Mouse (Mus musculus): ENCODE results near the gene Atp6ap1l. TPM values are rescaled to one million over a fixed set of nuclear protein-coding genes. Genes with fewer than 3 reads are reported as not detected.
"Not testable (repeated sequence)": the region's sequence is repeated elsewhere in the genome, so short reads cannot be mapped to it uniquely, and the experiment has no call there.

The Atp6ap1l gene
- 1 to 10 TPM in 1 of 2 experiments, under 1 TPM in 1; 0.57 to 1.0 TPM for total RNA-seq (2021)
- polyA plus RNA-seq (2012; rRNA removed): 1.2 and 2.3 TPM in 2 replicates
- long read RNA-seq: 0 reads

GRCm38 (mm10) chr13:90905176-90905575 lies at the start of gene Atp6ap1l:
Gene Atp6ap1l, minus strand, starts transcription at chr13:90905355.
- no peak for DNase-seq
- H3K4me3 ChIP-seq: no peak within 1 kb of the TSS
- H3K36me3 ChIP-seq (ENCODE audit: control insufficient read depth, insufficient read depth, low read length): no peaks in the 10 kb centered on the region
- H3K9ac ChIP-seq (ENCODE audit: low read depth, low read length): no peak within 1 kb of the TSS
- no peaks in the 10 kb centered on the region for H3K79me2 ChIP-seq (replicated peaks; ENCODE audit: control insufficient read depth, insufficient read depth, low read length)
- no peak within 1 kb of the TSS for H3K27ac ChIP-seq
- 78% methylated on average over 5 of the region's 5 CpGs for WGBS
- no peaks in the 10 kb centered on the region; the same call in 1 of the 2 replicates for H3K4me1 ChIP-seq (ENCODE audit: control insufficient read depth, insufficient read depth, low read length)
- intact Hi-C loops (cut with DNase I): no loop called here
- TF ChIP-seq CTCF (IDR thresholded peaks at IDR 0.05): no peak
- no peak for TF ChIP-seq EP300 (IDR thresholded peaks at IDR 0.05; ENCODE audit: insufficient read depth, low read depth, low read length)
- TF ChIP-seq POLR2A (IDR thresholded peaks at IDR 0.05; ENCODE audit: insufficient read depth, low read depth, low read length): no peak
- H3K27me3 ChIP-seq (ENCODE audit: control insufficient read depth, insufficient read depth, low read length): no peaks in the 10 kb centered on the region

GRCm38 (mm10) chr13:90939600-90939999 lies 34.4 kb upstream of the Atp6ap1l start:
- Histone ChIP-seq H3K27me3 (ENCODE audit: control insufficient read depth, insufficient read depth, low read length) (no peaks in the 10 kb centered on the region), H3K4me3 (no peak overlapping the region), H3K36me3 (ENCODE audit: control insufficient read depth, insufficient read depth, low read length) (no peaks in the 10 kb centered on the region), H3K27ac (no peak overlapping the region), H3K9ac (ENCODE audit: low read depth, low read length) (no peak overlapping the region), H3K79me2 (replicated peaks; ENCODE audit: control insufficient read depth, insufficient read depth, low read length) (no peaks in the 10 kb centered on the region), H3K4me1 (ENCODE audit: control insufficient read depth, insufficient read depth, low read length) (no peaks in the 10 kb centered on the region)
- no peak for TF ChIP-seq CTCF (IDR thresholded peaks at IDR 0.05)
- TF ChIP-seq POLR2A (IDR thresholded peaks at IDR 0.05; ENCODE audit: insufficient read depth, low read depth, low read length): no peak
- TF ChIP-seq EP300 (IDR thresholded peaks at IDR 0.05; ENCODE audit: insufficient read depth, low read depth, low read length): no peak
- DNase-seq: no peak
- 83% methylated on average over 5 of the region's 5 CpGs for WGBS
- intact Hi-C loops (cut with DNase I): no loop called here

- no peaks in the 10 kb centered on the region for H3K79me2 ChIP-seq (replicated peaks; ENCODE audit: control insufficient read depth, insufficient read depth, low read length)
- H3K36me3 ChIP-seq (ENCODE audit: control insufficient read depth, insufficient read depth, low read length): no peaks in the 10 kb centered on the region
- no peak overlapping the region for H3K27ac ChIP-seq
- 72% methylated on average over 6 of the region's 6 CpGs for WGBS
- no peak overlapping the region for H3K9ac ChIP-seq (ENCODE audit: low read depth, low read length)
- DNase-seq: no peak
- intact Hi-C loops (cut with DNase I): no loop called here
- H3K4me1 ChIP-seq (ENCODE audit: control insufficient read depth, insufficient read depth, low read length): no peaks in the 10 kb centered on the region
- H3K27me3 ChIP-seq (ENCODE audit: control insufficient read depth, insufficient read depth, low read length): no peaks in the 10 kb centered on the region
- no peak overlapping the region for H3K4me3 ChIP-seq
- TF ChIP-seq CTCF (IDR thresholded peaks at IDR 0.05) (no peak), POLR2A (IDR thresholded peaks at IDR 0.05; ENCODE audit: insufficient read depth, low read depth, low read length) (no peak), EP300 (IDR thresholded peaks at IDR 0.05; ENCODE audit: insufficient read depth, low read depth, low read length) (no peak)
Observed at GRCm38 (mm10) chr13:90939192-90939591, 34.0 kb upstream of the Atp6ap1l start.

GRCm38 (mm10) chr13:90935852-90936251 lies 30.7 kb upstream of the Atp6ap1l start:
- Histone ChIP-seq H3K4me1 (ENCODE audit: control insufficient read depth, insufficient read depth, low read length) (no peaks in the 10 kb centered on the region), H3K79me2 (replicated peaks; ENCODE audit: control insufficient read depth, insufficient read depth, low read length) (no peaks in the 10 kb centered on the region), H3K27ac (no peak overlapping the region), H3K4me3 (no peak overlapping the region), H3K9ac (ENCODE audit: low read depth, low read length) (no peak overlapping the region), H3K36me3 (ENCODE audit: control insufficient read depth, insufficient read depth, low read length) (no peaks in the 10 kb centered on the region), H3K27me3 (ENCODE audit: control insufficient read depth, insufficient read depth, low read length) (no peaks in the 10 kb centered on the region)
- no peak for TF ChIP-seq POLR2A (IDR thresholded peaks at IDR 0.05; ENCODE audit: insufficient read depth, low read depth, low read length)
- TF ChIP-seq CTCF (IDR thresholded peaks at IDR 0.05): no peak
- no peak for TF ChIP-seq EP300 (IDR thresholded peaks at IDR 0.05; ENCODE audit: insufficient read depth, low read depth, low read length)
- 80% methylated on average over 7 of the region's 7 CpGs for WGBS
- intact Hi-C loops (cut with DNase I): no loop called here
- DNase-seq: no peak

- WGBS: 76% methylated on average over 3 of the region's 3 CpGs
- intact Hi-C loops (cut with DNase I): no loop called here
- Histone ChIP-seq H3K4me1 (ENCODE audit: control insufficient read depth, insufficient read depth, low read length) (peaks cover 1% of the 10 kb centered on the region; the same call in 1 of the 2 replicates), H3K4me3 (no peak overlapping the region), H3K27me3 (ENCODE audit: control insufficient read depth, insufficient read depth, low read length) (no peaks in the 10 kb centered on the region), H3K9ac (ENCODE audit: low read depth, low read length) (no peak overlapping the region), H3K36me3 (ENCODE audit: control insufficient read depth, insufficient read depth, low read length) (no peaks in the 10 kb centered on the region), H3K27ac (no peak overlapping the region), H3K79me2 (replicated peaks; ENCODE audit: control insufficient read depth, insufficient read depth, low read length) (no peaks in the 10 kb centered on the region)
- TF ChIP-seq POLR2A (IDR thresholded peaks at IDR 0.05; ENCODE audit: insufficient read depth, low read depth, low read length) (no peak), CTCF (IDR thresholded peaks at IDR 0.05) (no peak), EP300 (IDR thresholded peaks at IDR 0.05; ENCODE audit: insufficient read depth, low read depth, low read length) (no peak)
- DNase-seq: peak in 1 of 2 experiments; percentile 28
Observed at GRCm38 (mm10) chr13:90933256-90933655, 28.1 kb upstream of the Atp6ap1l start.

GRCm38 (mm10) chr13:90929847-90930246 lies 24.7 kb upstream of the Atp6ap1l start:
- intact Hi-C loops (cut with DNase I): loop anchor here (1.0 to 5.0 kb wide), 2 partner anchors 532 to 706 kb away; partner anchors contain the start of gene Ssbp2

GRCm38 (mm10) chr13:90928266-90928665 lies 23.1 kb upstream of the Atp6ap1l start:
- H3K9ac ChIP-seq (ENCODE audit: low read depth, low read length); H3K4me1 ChIP-seq (ENCODE audit: control insufficient read depth, insufficient read depth, low read length); H3K4me3 ChIP-seq; H3K36me3 ChIP-seq (ENCODE audit: control insufficient read depth, insufficient read depth, low read length); H3K27ac ChIP-seq; H3K27me3 ChIP-seq (ENCODE audit: control insufficient read depth, insufficient read depth, low read length); DNase-seq; H3K79me2 ChIP-seq (replicated peaks; ENCODE audit: control insufficient read depth, insufficient read depth, low read length): not testable (repeated sequence)
- WGBS: 83% methylated on average over 10 of the region's 10 CpGs
- intact Hi-C loops (cut with DNase I): loop anchor here (5.0 kb wide), 1 partner anchor 534 kb away; the partner anchor contains the start of gene Ssbp2

More at GRCm38 (mm10) chr13:90929847-90930246, 24.7 kb upstream of the Atp6ap1l start:
- Histone ChIP-seq H3K27ac (no peak overlapping the region), H3K4me1 (ENCODE audit: control insufficient read depth, insufficient read depth, low read length) (peaks cover 1% of the 10 kb centered on the region; the same call in 1 of the 2 replicates), H3K9ac (ENCODE audit: low read depth, low read length) (no peak overlapping the region), H3K4me3 (no peak overlapping the region), H3K27me3 (ENCODE audit: control insufficient read depth, insufficient read depth, low read length) (no peaks in the 10 kb centered on the region), H3K36me3 (ENCODE audit: control insufficient read depth, insufficient read depth, low read length) (peaks cover 5% of the 10 kb centered on the region; the same call in 1 of the 2 replicates), H3K79me2 (replicated peaks; ENCODE audit: control insufficient read depth, insufficient read depth, low read length) (no peaks in the 10 kb centered on the region)
- peak; percentile 51 to 65 for DNase-seq
- 19% methylated on average over 5 of the region's 5 CpGs for WGBS
- TF ChIP-seq EP300 (IDR thresholded peaks at IDR 0.05; ENCODE audit: insufficient read depth, low read depth, low read length) (no peak), POLR2A (IDR thresholded peaks at IDR 0.05; ENCODE audit: insufficient read depth, low read depth, low read length) (no peak), CTCF (IDR thresholded peaks at IDR 0.05) (peak; percentile 87)
